Mouse (Mus musculus) forebrain, embryonic 16.5 days (tissue): Measurements from ENCODE around the gene Piezo1. TPM values are rescaled to one million over a fixed set of nuclear protein-coding genes. Genes with fewer than 3 reads are reported as not detected.

Experiments used
- ATAC-seq: fragments of 200-750 bp; cut with Nextera tagmentation; 2 replicates; pipeline ENCODE4 v1.8.0; 2017; ENCODE audit warnings: mild to moderate bottlenecking, moderate library complexity
- H3K27ac ChIP-seq: fragments of 300-500 bp; sonication (generic); 2 replicates; pipeline ENCODE4 v1.5.1; 2014; ENCODE audit warnings: low read length, control low read depth
- H3K27me3 ChIP-seq: fragments of 300-500 bp; sonication (generic); replicated peaks from 2 replicates; pipeline ENCODE4 v1.6.1; 2014; ENCODE audit warnings: low read length; ENCODE audit not compliant: control insufficient read depth, insufficient read depth
- H3K36me3 ChIP-seq: fragments of 300-500 bp; sonication (generic); 2 replicates; pipeline ENCODE4 v1.6.1; 2014; ENCODE audit not compliant: control insufficient read depth, insufficient read depth
- H3K4me1 ChIP-seq: fragments of 300-500 bp; sonication (generic); replicated peaks from 2 replicates; pipeline ENCODE4 v1.6.1; 2014; ENCODE audit warnings: low read length; ENCODE audit not compliant: control insufficient read depth, insufficient read depth
- H3K4me2 ChIP-seq: fragments of 300-500 bp; sonication (generic); 2 replicates; pipeline ENCODE4 v1.6.1; 2014; ENCODE audit warnings: mild to moderate bottlenecking, low read length, control low read depth
- H3K4me3 ChIP-seq: fragments of 300-500 bp; sonication (generic); replicated peaks from 2 replicates; pipeline ENCODE4 v1.5.1; 2014; ENCODE audit warnings: mild to moderate bottlenecking, low read length, control low read depth
- H3K9ac ChIP-seq: fragments of 300-500 bp; sonication (generic); replicated peaks from 2 replicates; pipeline ENCODE4 v1.6.1; 2014; ENCODE audit warnings: low read depth, low read length, control low read depth
- H3K9me3 ChIP-seq: fragments of 300-500 bp; sonication (generic); 2 replicates; pipeline ENCODE4 v1.6.1; 2016; ENCODE audit warnings: low read length; ENCODE audit not compliant: control insufficient read depth
- WGBS: fragments of 180-500 bp; shearing (Covaris S2); extraction: QIAGEN DNeasy Blood & Tissue Kit; methylation state at CpG from one replicate; pipeline ENCODE4 v1.1.7; 2014; 5-methylcytosine and 5-hydroxymethylcytosine counted together
- polyA plus RNA-seq: library from polyadenylated mRNA; unstranded; fragments of >200 nt; fragmentation: Nextera tagmentation; extraction: Ambion mirVana; gene quantifications from 2 replicates; pipeline ENCODE4 v1.2.1, GENCODE M21; 2015

Piezo1 gene
- polyA plus RNA-seq, 1 experiment from 2014 or later: 1.9 TPM

GRCm38 (mm10) chr8:122566766-122567165, 15.6 kb upstream of the Piezo1 start:
- Histone ChIP-seq H3K9me3 (no peaks in the 10 kb centered on the region), H3K36me3 (no peaks in the 10 kb centered on the region), H3K4me3 (peak overlapping the region; percentile 89), H3K9ac (peak overlapping the region; percentile 75), H3K27ac (peak overlapping the region; percentile 82; the same call in 1 of the 2 replicates), H3K27me3 (no peaks in the 10 kb centered on the region), H3K4me2 (peak overlapping the region; percentile 72), H3K4me1 (peaks cover 19% of the 10 kb centered on the region)
- no peak for ATAC-seq
- WGBS: 19% methylated on average over 6 of the region's 6 CpGs

GRCm38 (mm10) chr8:122564363-122565352, 13.5 kb upstream of the Piezo1 start:
- Histone ChIP-seq H3K27me3 (no peaks in the 10 kb centered on the region), H3K9ac (no peak overlapping the region), H3K4me3 (no peak overlapping the region), H3K9me3 (no peaks in the 10 kb centered on the region), H3K4me1 (peaks cover 19% of the 10 kb centered on the region), H3K27ac (no peak overlapping the region), H3K4me2 (no peak overlapping the region), H3K36me3 (no peaks in the 10 kb centered on the region)
- ATAC-seq: no peak
- 89% methylated on average over 25 of the region's 25 CpGs for WGBS

- H3K27me3 ChIP-seq: no peaks in the 10 kb centered on the region
- WGBS: 79% methylated on average over 5 of the region's 5 CpGs
These were observed 10.1 kb upstream of the Piezo1 start for GRCm38 (mm10) chr8:122561199-122561598.

GRCm38 (mm10) chr8:122558671-122559349, 7.7 kb upstream of the Piezo1 start:
- no peak overlapping the region for H3K4me2 ChIP-seq
- H3K9ac ChIP-seq: no peak overlapping the region
- 17% methylated on average over 12 of the region's 12 CpGs for WGBS
- H3K27ac ChIP-seq: no peak overlapping the region
- H3K4me1 ChIP-seq: peaks cover 5% of the 10 kb centered on the region
- H3K9me3 ChIP-seq: no peaks in the 10 kb centered on the region
- no peak for ATAC-seq
- no peaks in the 10 kb centered on the region for H3K36me3 ChIP-seq
- no peak overlapping the region for H3K4me3 ChIP-seq
- H3K27me3 ChIP-seq: no peaks in the 10 kb centered on the region

More at GRCm38 (mm10) chr8:122561199-122561598, 10.1 kb upstream of the Piezo1 start:
- Histone ChIP-seq H3K36me3 (no peaks in the 10 kb centered on the region), H3K4me1 (peaks cover under 1% of the 10 kb centered on the region), H3K9me3 (no peaks in the 10 kb centered on the region), H3K4me3 (no peak overlapping the region), H3K9ac (no peak overlapping the region), H3K27ac (no peak overlapping the region), H3K4me2 (no peak overlapping the region)
- no peak for ATAC-seq

GRCm38 (mm10) chr8:122557248-122558038, 6.3 kb upstream of the Piezo1 start:
- H3K27me3 ChIP-seq: no peaks in the 10 kb centered on the region
- H3K9ac ChIP-seq: no peak overlapping the region
- no peak overlapping the region for H3K4me3 ChIP-seq
- peaks cover 5% of the 10 kb centered on the region for H3K4me1 ChIP-seq
- H3K36me3 ChIP-seq: no peaks in the 10 kb centered on the region
- no peak for ATAC-seq
- H3K9me3 ChIP-seq: no peaks in the 10 kb centered on the region
- no peak overlapping the region for H3K27ac ChIP-seq
- no peak overlapping the region for H3K4me2 ChIP-seq
- WGBS: 45% methylated on average over 10 of the region's 10 CpGs

- H3K27ac ChIP-seq: no peak overlapping the region
- peaks cover 9% of the 10 kb centered on the region for H3K27me3 ChIP-seq
- no peak overlapping the region for H3K9ac ChIP-seq
- H3K4me1 ChIP-seq: peaks cover 8% of the 10 kb centered on the region
- H3K4me3 ChIP-seq: no peak overlapping the region
- H3K4me2 ChIP-seq: no peak overlapping the region
- no peaks in the 10 kb centered on the region for H3K9me3 ChIP-seq
- ATAC-seq: no peak
- H3K36me3 ChIP-seq: no peaks in the 10 kb centered on the region
- WGBS: 67% methylated on average over 12 of the region's 12 CpGs
These were observed 5.2 kb upstream of the Piezo1 start for GRCm38 (mm10) chr8:122556030-122557009.

- no peak overlapping the region for H3K9ac ChIP-seq
- H3K4me3 ChIP-seq: no peak overlapping the region
- no peak overlapping the region for H3K4me2 ChIP-seq
- H3K4me1 ChIP-seq: peaks cover 22% of the 10 kb centered on the region
- peaks cover 22% of the 10 kb centered on the region for H3K27me3 ChIP-seq
- WGBS: 41% methylated on average over 6 of the region's 6 CpGs
- H3K9me3 ChIP-seq: no peaks in the 10 kb centered on the region
- H3K27ac ChIP-seq: no peak overlapping the region
- ATAC-seq: peak; percentile 51; the same call in 1 of the 2 replicates
- H3K36me3 ChIP-seq: no peaks in the 10 kb centered on the region
These were observed 3.7 kb upstream of the Piezo1 start for GRCm38 (mm10) chr8:122554786-122555185.

GRCm38 (mm10) chr8:122550995-122551264, 199 bp downstream of the Piezo1 start:
- no peak for ATAC-seq
- peaks cover 22% of the 10 kb centered on the region for H3K27me3 ChIP-seq
- peak overlapping the region; percentile 61 for H3K9ac ChIP-seq
- peaks cover 25% of the 10 kb centered on the region for H3K4me1 ChIP-seq
- 0% methylated on average over 42 of the region's 43 CpGs for WGBS
- no peak overlapping the region for H3K27ac ChIP-seq
- no peaks in the 10 kb centered on the region for H3K36me3 ChIP-seq
- no peaks in the 10 kb centered on the region for H3K9me3 ChIP-seq
- peak overlapping the region; percentile 67 for H3K4me2 ChIP-seq
- H3K4me3 ChIP-seq: peak overlapping the region; percentile 52
